Comparison of ENCODE assay signal across 37 mouse cellular contexts in the genomic region with DNA sequence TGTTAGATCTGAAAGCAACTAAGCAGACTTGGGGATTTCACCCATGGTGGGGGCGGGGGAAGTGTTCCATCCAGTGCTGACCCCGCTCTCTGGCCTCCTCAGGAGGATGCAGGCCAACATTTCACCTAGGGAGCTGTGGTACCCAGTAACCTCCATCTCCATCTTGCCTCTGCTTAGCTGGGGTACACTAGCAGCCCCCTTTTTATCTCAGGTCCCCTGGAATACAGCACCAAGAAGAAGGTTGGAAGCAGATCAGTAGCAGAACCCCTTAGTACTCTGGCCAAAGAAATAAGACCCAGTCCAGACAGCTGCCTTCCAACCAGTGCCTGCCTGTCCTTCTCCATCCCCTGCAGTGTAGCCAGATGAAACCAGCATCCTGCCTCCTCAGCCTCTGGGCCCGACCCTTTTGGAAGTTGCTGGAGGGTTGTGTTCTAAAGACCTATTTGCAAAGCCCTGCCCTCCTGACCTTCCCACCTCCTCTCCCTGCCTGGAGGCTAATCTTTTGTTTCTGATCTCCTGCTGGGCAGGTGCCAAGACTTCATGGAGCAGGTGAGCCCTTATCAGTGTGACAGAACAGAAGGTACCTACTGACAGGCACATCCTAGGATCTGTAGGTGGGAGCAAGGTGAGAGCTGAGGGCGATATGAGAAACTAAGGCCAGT. TPM values are rescaled to one million over a fixed set of nuclear protein-coding genes. Genes with fewer than 3 reads are reported as not detected.
A peak's percentile ranks its signal among the peaks of the same experiment; 100 is the strongest.
DNase-seq lines count a peak whose midpoint lies in the region; ATAC-seq and TF ChIP-seq lines count a peak whose summit lies in the region.
"Had no signal": no experiment of that assay in that cellular context is flagged by ENCODE, and none has a peak within 500 bp of the region (broad histone marks: within the 10 kb centered on the region; RNA-seq: fewer than 3 reads in every experiment).

No protein-coding gene starts in this region.

- no peak for ATAC-seq in liver, embryonic 11.5 days (replicated peaks; ENCODE audit: low FRiP score)
- no peak for ATAC-seq in liver, embryonic 15.5 days (ENCODE audit: insufficient read depth)
- ATAC-seq: forebrain, postnatal 0 days; hindbrain, postnatal 0 days had no signal

- WGBS in liver, embryonic 11.5 days = 76% methylated on average over 4 of the region's 4 CpGs
- WGBS in liver, embryonic 15.5 days (ENCODE audit: insufficient replicate concordance) = 74% methylated on average over 4 of the region's 4 CpGs

- intact Hi-C loops in gastrocnemius, adult 2 months (cut with DNase I) = no loop called here

- no peaks in the 10 kb centered on the region for H3K9me3 ChIP-seq in liver, embryonic 11.5 days (ENCODE audit: control insufficient read depth, low read length)
- H3K9me3 ChIP-seq in ES-E14 (ENCODE audit: control insufficient read depth, insufficient read depth, low read depth, low read length) = no peaks in the 10 kb centered on the region
- no peaks in the 10 kb centered on the region for H3K9me3 ChIP-seq in liver, embryonic 15.5 days (replicated peaks)
- H3K9me3 ChIP-seq: limb, embryonic 10.5 days; limb, embryonic 15.5 days had no signal

- TF ChIP-seq CTCF in gastrocnemius, adult 2 months (IDR thresholded peaks at IDR 0.05) = no peak

- in situ Hi-C loops in ES-E14 (cut with MboI; ENCODE audit: low sequenced_read_pairs in 2 of 2, unreplicated experiment in 2 of 2) = no loop called here

- no peaks in the 10 kb centered on the region for H3K36me3 ChIP-seq in liver, embryonic 11.5 days (ENCODE audit: control insufficient read depth, insufficient read depth, low read length)
- H3K36me3 ChIP-seq in ES-E14 (ENCODE audit: control insufficient read depth, insufficient read depth, low read length, poor library complexity, severe bottlenecking) = no peaks in the 10 kb centered on the region
- H3K36me3 ChIP-seq in liver, embryonic 15.5 days (replicated peaks) = no peaks in the 10 kb centered on the region
- H3K36me3 ChIP-seq: heart, embryonic 13.5 days; limb, embryonic 10.5 days; limb, embryonic 15.5 days had no signal

- no peaks in the 10 kb centered on the region for H3K27me3 ChIP-seq in liver, embryonic 11.5 days (replicated peaks; ENCODE audit: control insufficient read depth, insufficient read depth, low read length)
- no peaks in the 10 kb centered on the region for H3K27me3 ChIP-seq in liver, embryonic 15.5 days
- H3K27me3 ChIP-seq: limb, embryonic 15.5 days had no signal

- H3K4me3 ChIP-seq in gastrocnemius, adult 2 months = no peak overlapping the region
- H3K4me3 ChIP-seq in liver, embryonic 11.5 days (ENCODE audit: low read depth, low read length) = no peak overlapping the region
- H3K4me3 ChIP-seq in ES-E14 (ENCODE audit: insufficient read depth in 1 of 2, low read depth in 1 of 2, low read length in 2 of 2, poor library complexity in 1 of 2, severe bottlenecking in 1 of 2) = no peak overlapping the region
- H3K4me3 ChIP-seq in liver, embryonic 15.5 days (replicated peaks) = no peak overlapping the region
- H3K4me3 ChIP-seq: heart, embryonic 13.5 days; limb, embryonic 10.5 days; limb, embryonic 15.5 days had no signal

- H3K4me1 ChIP-seq in liver, embryonic 11.5 days (replicated peaks; ENCODE audit: control insufficient read depth, insufficient read depth, low read length) = peaks cover 16% of the 10 kb centered on the region
- H3K4me1 ChIP-seq in ES-E14 (ENCODE audit: control insufficient read depth in 2 of 2, insufficient read depth in 2 of 2, low read length in 2 of 2, poor library complexity in 1 of 2) = no peaks in the 10 kb centered on the region
- peaks cover 55% of the 10 kb centered on the region for H3K4me1 ChIP-seq in liver, embryonic 15.5 days (replicated peaks)
- H3K4me1 ChIP-seq: limb, embryonic 10.5 days; limb, embryonic 15.5 days had no signal

- DNase-seq in gastrocnemius, adult 2 months = no peak
- DNase-seq in gastrocnemius, postnatal 4 days (ENCODE audit: low spot score in 2 of 2) = no peak
- DNase-seq in liver (peak; percentile 4), ES-E14 (ENCODE audit: low read depth, low spot score) (peak; percentile 38)
- DNase-seq in liver, embryonic 11.5 days (ENCODE audit: low spot score) = no peak
- no peak for DNase-seq in kidney, adult 18-20 months
- no peak for DNase-seq in kidney, postnatal 4 days
- DNase-seq: adrenal gland, postnatal 10 days; cerebellum, adult 11 months; cerebellum, adult 9-10 months; cerebellum, postnatal 36 days; forebrain, postnatal 0 days; gastrocnemius, postnatal 10 days; kidney, adult 11 months; layer of hippocampus, adult 9-11 months; lung, adult 2 months; lung, postnatal 10 days; midbrain, embryonic 14.5 days; right cerebral cortex, postnatal 25 days; spleen, adult 18-20 months; thymus, adult 2 months; thymus, postnatal 36 days had no signal

- peak overlapping the region; percentile 74 for H3K27ac ChIP-seq in gastrocnemius, adult 2 months
- H3K27ac ChIP-seq in liver, embryonic 11.5 days (ENCODE audit: low read depth, low read length) = no peak overlapping the region
- no peak overlapping the region for H3K27ac ChIP-seq in ES-E14 (ENCODE audit: insufficient read depth, low read depth, low read length, poor library complexity, severe bottlenecking)
- peak overlapping the region; percentile 78; the same call in 1 of the 2 replicates for H3K27ac ChIP-seq in liver, embryonic 15.5 days (replicated peaks)
- H3K27ac ChIP-seq: heart, embryonic 13.5 days; hindbrain, postnatal 0 days; kidney, postnatal 0 days; limb, embryonic 10.5 days; limb, embryonic 15.5 days; macrophage had no signal

- no peak overlapping the region for H3K4me2 ChIP-seq in liver, embryonic 11.5 days
- H3K4me2 ChIP-seq in liver, embryonic 15.5 days = no peak overlapping the region
- H3K4me2 ChIP-seq: heart, embryonic 13.5 days; limb, embryonic 15.5 days had no signal

- no peak overlapping the region for H3K9ac ChIP-seq in liver, embryonic 11.5 days (ENCODE audit: low read depth, low read length)
- no peak overlapping the region for H3K9ac ChIP-seq in ES-E14 (ENCODE audit: insufficient read depth, low read depth, low read length, poor library complexity, severe bottlenecking)
- H3K9ac ChIP-seq in liver, embryonic 15.5 days = no peak overlapping the region
- H3K9ac ChIP-seq: forebrain, postnatal 0 days; heart, embryonic 13.5 days; limb, embryonic 15.5 days had no signal

TF ChIP-seq in ES-E14, 5 proteins besides CTCF, POLR2A, EP300 and RAD21:
- TF ChIP-seq CHD2 (IDR thresholded peaks at IDR 0.05; ENCODE audit: low read depth, low read length) (no peak), ZC3H11A (IDR thresholded peaks at IDR 0.05; ENCODE audit: borderline replicate concordance, low read depth, low read length) (no peak), ZNF384 (IDR thresholded peaks at IDR 0.05; ENCODE audit: low read depth, low read length) (no peak), MAFK (IDR thresholded peaks at IDR 0.05; ENCODE audit: insufficient read depth, low read depth, low read length) (no peak), HCFC1 (IDR thresholded peaks at IDR 0.05; ENCODE audit: borderline replicate concordance, insufficient read depth, low read length) (no peak)

RNA-seq across cellular contexts. Expression of a gene that starts 18.4 kb away (rescaled TPM):
- total RNA-seq in gastrocnemius, adult 2 months (2021) = 100 to 1,000 TPM; 251 to 256 TPM
- 100 to 1,000 TPM; 108 to 109 TPM for total RNA-seq in gastrocnemius, postnatal 4 days (2021)
- polyA plus RNA-seq in liver, embryonic 11.5 days (2014; fragmentation: Nextera tagmentation; extraction: Ambion mirVana) = 6.1 and 8.0 TPM in 2 replicates
- total RNA-seq in ES-E14 (2012; rRNA removed) = 0.36 TPM in 1 of 2 replicates, not detected in the other
- 75.8 and 85.1 TPM in 2 replicates for polyA plus RNA-seq in liver, embryonic 15.5 days (2015; fragmentation: Nextera tagmentation; extraction: Ambion mirVana)
- total RNA-seq: monocyte, adult 5-6 weeks had no signal
- polyA plus RNA-seq: macrophage had no signal

RNA-seq across cellular contexts. Expression of a gene that starts 21.5 kb away (rescaled TPM):
- total RNA-seq in gastrocnemius, adult 2 months (2021) = not detected
- total RNA-seq in gastrocnemius, postnatal 4 days (2021) = not detected
- not detected in 2 replicates for polyA plus RNA-seq in liver, embryonic 11.5 days (2014; fragmentation: Nextera tagmentation; extraction: Ambion mirVana)
- not detected in 2 replicates for total RNA-seq in ES-E14 (2012; rRNA removed)
- 0.08 TPM in 1 of 2 replicates, not detected in the other for polyA plus RNA-seq in liver, embryonic 15.5 days (2015; fragmentation: Nextera tagmentation; extraction: Ambion mirVana)
- total RNA-seq: adrenal gland, postnatal 10 days; forebrain, postnatal 0 days; gastrocnemius, postnatal 10 days; granulocyte monocyte progenitor cell, adult 5-6 weeks; heart, postnatal 25 days; hindbrain, postnatal 0 days; left cerebral cortex, postnatal 10 days; megakaryocyte-erythroid progenitor cell, adult 5-6 weeks; monocyte, adult 5-6 weeks had no signal
- polyA plus RNA-seq: embryonic facial prominence, embryonic 11.5 days; forebrain, postnatal 0 days; heart, embryonic 13.5 days; hindbrain, embryonic 11.5 days; hindbrain, postnatal 0 days; limb, embryonic 10.5 days; limb, embryonic 15.5 days; lung, adult 2 months; macrophage; midbrain, embryonic 14.5 days; neural tube, embryonic 14.5 days had no signal

Comparison
In these comparisons a context has a peak if more than half of its experiments do, and no peak if none do; other contexts are left out.
1. DNase-seq: peak in liver (single experiment) and ES-E14 (single experiment); none in gastrocnemius, adult 2 months (single experiment), gastrocnemius, postnatal 4 days (0 of 2), liver, embryonic 11.5 days (single experiment), kidney, adult 18-20 months (single experiment) and kidney, postnatal 4 days (0 of 2).
2. H3K27ac ChIP-seq: peak in gastrocnemius, adult 2 months (single experiment) and liver, embryonic 15.5 days (single experiment); none in liver, embryonic 11.5 days (single experiment) and ES-E14 (single experiment).
3. RNA of a gene that starts 18.4 kb away (total RNA-seq): 251 to 256 TPM in gastrocnemius, adult 2 months and 108 to 109 TPM in gastrocnemius, postnatal 4 days; 0.36 TPM in ES-E14; every median in the first group is over 10 times any median in the second.